Mouse (Mus musculus): ENCODE results near the gene Stam.

DNA sequence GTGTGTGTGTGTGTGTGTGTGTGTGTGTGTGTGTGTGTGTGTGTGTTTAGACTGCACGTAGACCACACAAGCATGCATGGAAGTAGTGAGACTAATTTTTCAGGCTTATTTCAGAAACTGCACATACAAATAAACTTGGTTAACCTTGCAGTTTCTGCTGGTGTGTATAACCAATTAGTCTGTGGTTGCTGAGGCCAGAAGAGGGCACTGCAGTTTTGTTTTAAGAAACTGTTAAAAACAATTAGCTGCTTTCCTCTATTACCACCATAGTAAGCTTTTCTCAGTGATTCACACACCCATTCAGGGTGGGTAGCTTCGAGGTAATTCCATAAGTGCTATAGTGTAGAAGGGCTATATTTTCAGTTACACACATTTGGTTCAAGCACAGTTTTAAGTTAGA lies 76.9 kb downstream of the Stam start:
- no peak for TF ChIP-seq POLR2A (IDR thresholded peaks at IDR 0.05; ENCODE audit: insufficient read length, low read depth)
- TF ChIP-seq TCF12 (IDR thresholded peaks at IDR 0.05; ENCODE audit: insufficient read depth, poor library complexity, severe bottlenecking), result no peak

Measured in myocyte (in vitro differentiated cells).